Mouse (Mus musculus) testis, postnatal 10 days (tissue): ENCODE measurements at regions not wholly inside any gene's neighbourhood (a gene's known extent, or its start where the extent isn't known, plus 50 kb on each side); places are given as distances from the start of the nearest gene placed in this dataset.

ENCODE experiments used
- DNase-seq: peaks from one replicate; pipeline ENCODE4 v3.0.0; 2021; ENCODE audit warnings: low spot score

- DNase-seq = no peak
Measured at GRCm38 (mm10) chr3:130978986-130979642, 131.2 kb upstream of the Lef1 start.

- no peak for DNase-seq
Measured at GRCm38 (mm10) chr3:130977921-130978700, 132.2 kb upstream of the Lef1 start.

GRCm38 (mm10) chr3:130976206-130976605 is 134.1 kb upstream of the Lef1 start:
- DNase-seq = no peak

GRCm38 (mm10) chr3:130975291-130975690 is 135.0 kb upstream of the Lef1 start:
- no peak for DNase-seq

GRCm38 (mm10) chr3:130972126-130972525 is 138.1 kb upstream of the Lef1 start:
- peak; percentile 60 for DNase-seq

GRCm38 (mm10) chr3:130965275-130965674 is 145.0 kb upstream of the Lef1 start:
- no peak for DNase-seq

- DNase-seq = no peak
Measured at GRCm38 (mm10) chr3:130964088-130964487, 146.2 kb upstream of the Lef1 start.

- peak; percentile 53 for DNase-seq
Measured at GRCm38 (mm10) chr3:130963625-130964024, 146.6 kb upstream of the Lef1 start.

- DNase-seq = no peak
Measured at GRCm38 (mm10) chr3:130962701-130963472, 147.4 kb upstream of the Lef1 start.

- no peak for DNase-seq
Measured at GRCm38 (mm10) chr3:130962151-130962633, 148.1 kb upstream of the Lef1 start.

- DNase-seq = no peak
Measured at GRCm38 (mm10) chr3:130961704-130962103, 148.6 kb upstream of the Lef1 start.

GRCm38 (mm10) chr3:130955958-130956357 is 154.3 kb upstream of the Lef1 start:
- DNase-seq = no peak

- no peak for DNase-seq
Measured at GRCm38 (mm10) chr3:130951381-130951780, 158.9 kb upstream of the Lef1 start.

- no peak for DNase-seq
Measured at GRCm38 (mm10) chr3:130950872-130951271, 159.4 kb upstream of the Lef1 start.

- no peak for DNase-seq
Measured at GRCm38 (mm10) chr3:130947880-130948279, 162.4 kb upstream of the Lef1 start.

- DNase-seq = no peak
Measured at GRCm38 (mm10) chr3:130947277-130947606, 163.0 kb upstream of the Lef1 start.

- DNase-seq = no peak
Measured at GRCm38 (mm10) chr3:130946576-130947276, 163.5 kb upstream of the Lef1 start.

GRCm38 (mm10) chr3:130945861-130946449 is 164.3 kb upstream of the Lef1 start:
- peak; percentile 53 for DNase-seq

- DNase-seq = no peak
Measured at GRCm38 (mm10) chr3:130945396-130945795, 164.9 kb upstream of the Lef1 start.

- DNase-seq = no peak
Measured at GRCm38 (mm10) chr3:130944241-130944640, 166.0 kb upstream of the Lef1 start.

- DNase-seq = no peak
Measured at GRCm38 (mm10) chr3:130942947-130943630, 167.2 kb upstream of the Lef1 start.
